Mouse (Mus musculus) right cerebral cortex, adult 18-20 months (tissue): ENCODE data around the gene Fmo6.

Experiments
- DNase-seq: peaks from one replicate; pipeline ENCODE4 v3.0.0; 2022; ENCODE audit warnings: mixed read lengths

The Fmo6 gene

DNA sequence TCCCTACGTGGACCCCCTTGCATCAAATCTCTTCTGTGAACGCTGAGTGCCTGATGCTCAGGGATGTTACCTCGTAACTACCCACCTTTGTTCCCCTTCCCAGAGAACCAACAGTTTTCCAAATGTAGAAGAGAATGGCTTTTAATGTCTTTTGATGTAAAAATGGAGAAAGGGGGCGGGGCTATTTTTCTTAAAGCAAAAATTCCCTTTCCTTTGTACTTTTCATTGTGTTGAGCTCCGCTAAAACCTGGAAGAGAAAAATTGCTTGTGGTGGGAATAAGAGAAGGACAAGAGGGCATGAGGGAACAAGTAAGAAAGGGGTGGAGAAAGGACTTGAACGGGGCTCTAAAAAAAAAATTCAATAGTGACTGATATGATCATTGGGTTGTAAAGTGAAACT lies at the start of gene Fmo6:
Fmo6 (minus strand) TSS at position 101 of the 400 bp plus-strand sequence.
- DNase-seq: no peak

- no peak for DNase-seq
Measured at GRCm38 (mm10) chr1:162986777-162987176, 49.5 kb upstream of the Fmo6 start.

GRCm38 (mm10) chr1:162986121-162986748 lies 48.9 kb upstream of the Fmo6 start:
- no peak for DNase-seq

GRCm38 (mm10) chr1:162984428-162984827 lies 47.1 kb upstream of the Fmo6 start, which contains the start of gene Fmo3:
Gene Fmo3, minus strand, starts transcription at chr1:162984528.
- no peak for DNase-seq

- no peak for DNase-seq
Measured at GRCm38 (mm10) chr1:162963556-162963955, 26.2 kb upstream of the Fmo6 start.

GRCm38 (mm10) chr1:162957422-162957821 lies 20.1 kb upstream of the Fmo6 start:
- no peak for DNase-seq

GRCm38 (mm10) chr1:162953079-162953478 lies 15.8 kb upstream of the Fmo6 start:
- DNase-seq: no peak

- no peak for DNase-seq
Measured at GRCm38 (mm10) chr1:162949763-162950162, 12.4 kb upstream of the Fmo6 start.

DNA sequence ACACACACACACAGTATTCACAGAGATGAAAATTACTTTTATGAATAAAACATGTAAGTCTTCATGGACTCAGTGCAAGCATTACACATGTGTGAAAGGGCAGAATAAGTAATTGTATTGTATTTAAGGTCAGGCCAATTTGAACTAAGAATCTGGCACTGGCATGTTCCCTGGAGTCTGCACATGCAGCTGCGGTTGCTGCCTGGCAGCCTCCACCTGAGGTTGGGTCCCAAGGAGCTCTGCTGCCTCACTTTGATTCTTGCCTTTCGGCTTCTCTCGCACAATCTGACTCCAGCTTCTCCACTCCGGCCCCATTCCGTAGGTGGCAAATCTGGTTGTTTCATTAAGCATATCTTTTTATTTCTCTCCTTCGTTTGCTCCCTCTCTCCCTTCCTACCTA lies 10.6 kb upstream of the Fmo6 start:
- no peak for DNase-seq

- DNase-seq: no peak
Measured at GRCm38 (mm10) chr1:162946837-162947558, 9.7 kb upstream of the Fmo6 start.

GRCm38 (mm10) chr1:162943700-162944099 lies 6.4 kb upstream of the Fmo6 start:
- DNase-seq: no peak

DNA sequence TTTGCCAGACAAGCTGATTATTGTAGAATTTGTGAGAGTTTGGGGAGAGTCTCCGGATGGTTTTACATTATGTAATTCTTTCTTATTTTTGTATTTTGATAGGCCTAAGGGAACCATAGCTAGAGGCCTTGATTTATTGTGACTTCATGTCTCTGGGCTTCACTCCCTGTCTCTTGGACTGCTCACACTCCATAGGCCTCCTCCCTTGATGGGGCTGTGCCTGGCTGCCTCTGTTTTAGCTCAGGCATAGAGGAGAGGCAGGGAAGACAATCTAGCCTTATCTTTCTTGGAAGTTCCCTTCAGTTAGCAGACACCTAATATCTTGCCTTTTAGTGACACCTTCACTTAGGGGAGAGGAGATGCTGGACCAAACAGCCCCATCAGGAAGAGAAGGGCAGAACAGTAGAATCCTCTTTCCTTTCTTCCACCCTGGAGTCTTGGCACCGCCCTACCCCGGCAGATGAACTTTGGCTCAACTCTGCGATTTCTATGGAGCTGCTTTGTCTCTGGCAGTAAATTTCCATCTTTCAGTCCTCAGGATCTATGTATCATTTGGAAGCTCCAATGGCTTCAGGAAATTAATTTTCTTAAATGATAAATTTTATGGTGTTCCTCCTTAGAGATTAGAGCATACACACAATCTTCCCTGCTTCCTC lies 1.5 kb upstream of the Fmo6 start:
- no peak for DNase-seq

DNA sequence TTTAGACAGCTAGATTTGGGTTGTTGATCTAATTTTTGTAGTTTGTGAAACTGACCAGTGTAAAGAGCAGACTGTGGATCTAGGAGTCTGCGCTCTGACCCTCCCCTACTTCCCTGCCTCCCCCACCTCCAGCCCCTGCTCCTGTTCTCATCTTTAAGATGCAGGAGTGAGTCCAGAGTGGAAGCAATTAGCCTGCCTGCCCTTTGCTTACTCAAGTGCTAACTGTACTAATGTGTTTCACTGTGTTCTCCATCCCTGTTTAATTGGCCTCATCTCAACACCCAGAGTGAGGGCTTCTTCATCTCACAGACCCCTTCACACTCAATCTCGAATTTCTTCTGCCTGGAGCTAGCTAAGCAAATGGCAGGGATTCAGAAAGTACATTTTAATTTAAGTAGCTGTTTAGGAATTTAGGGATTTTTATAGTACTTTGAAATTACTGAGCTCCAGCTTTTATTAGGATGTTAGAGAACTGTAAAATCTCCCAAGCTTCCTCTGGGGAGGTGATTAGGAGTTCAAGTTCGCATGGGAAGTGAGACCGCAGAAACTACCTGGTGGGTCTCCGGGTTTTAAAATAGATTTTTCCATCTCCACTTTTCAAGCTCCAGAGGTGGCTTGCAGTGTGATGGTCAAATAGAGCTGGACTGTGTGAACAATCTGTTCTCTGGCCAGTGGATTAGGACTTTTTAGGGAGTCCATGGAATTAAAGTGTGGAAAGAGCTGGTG lies 818 bp upstream of the Fmo6 start:
- DNase-seq: no peak

DNA sequence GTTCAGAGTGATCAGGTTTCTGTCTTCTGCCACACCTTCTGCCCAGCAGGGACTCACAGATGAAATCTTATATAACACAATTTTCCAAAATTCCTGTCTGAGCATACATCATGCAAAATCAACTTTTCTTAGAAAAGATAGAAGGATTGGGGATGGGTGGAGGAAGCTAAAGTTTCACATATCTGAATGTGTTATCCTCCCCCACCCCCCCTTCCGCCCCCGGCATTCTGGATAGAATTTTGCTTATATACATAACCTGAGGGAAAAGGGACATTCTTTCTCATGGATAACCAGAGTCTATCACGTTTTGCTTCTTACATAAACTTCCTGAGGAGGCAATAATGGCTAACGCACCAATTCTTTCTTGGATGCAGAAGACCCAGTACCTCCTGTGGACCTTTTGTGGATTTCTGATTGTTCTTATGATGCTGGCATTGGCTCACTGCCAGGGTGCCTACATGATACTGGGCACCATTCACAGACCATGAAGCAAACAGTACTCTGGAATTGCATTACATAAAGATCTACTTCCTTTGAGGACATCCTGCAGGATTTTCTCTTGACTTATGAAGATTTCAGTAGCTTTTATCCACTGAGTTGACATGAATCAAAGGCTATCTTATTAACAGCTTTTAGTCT lies 2.8 kb downstream of the Fmo6 start:
- DNase-seq: peak; percentile 4

DNA sequence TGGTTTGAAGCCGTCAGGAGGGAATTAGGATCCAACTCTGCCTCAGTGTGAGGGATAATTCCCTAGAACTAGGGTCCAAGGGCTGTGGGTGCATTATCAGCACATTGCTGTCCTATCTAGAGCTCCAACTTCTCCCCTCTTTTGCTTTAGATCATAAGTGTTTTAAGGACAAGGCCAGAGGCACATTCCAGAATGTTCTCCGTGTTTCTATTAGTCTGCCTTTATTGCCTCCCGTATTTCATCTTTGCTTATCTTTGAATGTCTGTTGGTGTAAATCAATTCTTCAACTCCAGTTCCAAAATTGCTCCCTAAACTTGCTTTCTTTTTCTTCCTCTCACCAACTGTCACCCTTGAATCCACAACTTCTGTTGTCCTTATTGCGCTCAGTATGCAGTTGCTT lies 4.9 kb downstream of the Fmo6 start:
- DNase-seq: no peak

GRCm38 (mm10) chr1:162931880-162932279 lies 5.4 kb downstream of the Fmo6 start:
- DNase-seq: no peak

DNA sequence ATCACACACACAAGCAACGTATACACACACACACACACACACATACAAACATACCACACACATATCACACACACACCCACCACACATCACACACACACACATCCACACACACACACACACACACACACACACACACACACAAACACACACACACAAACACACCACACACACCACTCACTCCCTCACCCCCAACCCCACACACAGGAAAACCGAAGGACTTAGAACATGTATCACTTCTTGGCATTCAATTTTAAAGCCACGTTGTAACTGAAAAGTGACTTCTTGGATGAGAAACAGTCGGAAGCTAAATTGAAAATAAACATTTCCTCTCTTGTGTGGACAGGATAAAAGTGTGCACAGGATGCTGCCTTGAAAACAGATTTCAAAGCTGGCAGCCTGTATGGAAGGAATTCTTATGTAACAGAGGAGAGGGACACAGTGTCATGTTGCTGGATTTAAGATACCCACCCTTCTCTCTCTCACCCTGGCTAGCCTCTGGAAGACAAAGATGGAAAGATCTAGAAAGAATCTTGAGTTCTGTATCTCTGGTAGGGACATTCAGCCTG lies 5.9 kb downstream of the Fmo6 start:
- DNase-seq: no peak

DNA sequence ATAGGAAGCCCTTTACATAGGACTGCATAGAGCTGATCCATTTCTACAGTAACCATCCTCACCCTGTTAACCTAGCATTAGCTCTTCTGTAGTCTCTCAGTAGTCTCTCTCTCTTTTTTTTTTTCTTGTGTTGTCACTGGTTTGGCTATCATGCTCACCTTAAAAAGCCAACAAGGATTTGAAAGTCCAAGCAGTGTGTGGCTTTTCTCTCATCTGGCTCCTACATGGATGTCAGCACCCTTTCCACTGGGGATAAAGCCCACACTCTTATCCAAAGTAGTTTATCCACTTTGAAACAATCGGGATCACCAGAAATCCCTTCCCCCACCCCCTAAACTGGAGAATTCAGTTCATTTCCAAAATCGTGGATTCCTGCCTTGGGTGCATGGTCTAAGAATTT lies 6.7 kb downstream of the Fmo6 start:
- DNase-seq: no peak

DNA sequence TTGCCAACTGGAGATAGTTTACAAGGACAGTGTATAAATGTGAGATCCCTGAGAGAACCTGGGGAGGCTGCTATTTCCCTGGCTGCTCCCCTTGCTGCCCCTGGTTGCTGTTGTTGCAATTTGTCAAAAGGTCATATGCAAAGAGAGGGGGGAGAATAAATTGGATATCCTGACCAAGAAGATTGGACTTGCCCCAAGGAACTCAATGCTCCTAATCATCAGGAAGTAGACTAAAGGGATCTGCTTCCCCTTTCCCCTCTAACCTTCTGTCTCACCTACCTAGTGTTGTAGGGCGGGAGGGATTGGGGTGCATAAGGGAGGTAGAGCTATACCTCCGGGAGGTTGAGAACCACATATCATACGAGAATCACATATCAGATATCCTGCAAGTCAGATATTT lies 8.2 kb downstream of the Fmo6 start:
- DNase-seq: no peak

GRCm38 (mm10) chr1:162925121-162925520 lies 12.2 kb downstream of the Fmo6 start:
- no peak for DNase-seq

DNA sequence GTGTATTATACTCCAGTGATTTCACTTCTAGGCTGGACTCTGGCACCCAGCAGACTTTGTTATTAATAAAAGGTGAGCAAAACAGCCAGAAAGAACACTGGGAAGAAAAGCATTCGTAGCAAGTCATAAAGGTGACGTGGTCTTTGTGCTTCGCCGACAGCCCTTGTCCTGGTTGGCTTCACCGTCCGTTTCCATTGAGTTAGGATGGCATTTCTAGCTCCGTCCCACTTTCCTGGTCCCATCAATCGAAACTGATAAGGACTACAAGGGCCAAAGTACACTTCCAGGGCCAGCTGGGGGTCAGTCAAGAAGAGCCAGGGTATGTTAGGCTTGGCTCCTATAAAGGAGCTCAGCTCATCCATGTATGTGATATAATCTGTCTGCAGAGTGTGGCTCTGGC lies 20.7 kb downstream of the Fmo6 start:
- no peak for DNase-seq

DNA sequence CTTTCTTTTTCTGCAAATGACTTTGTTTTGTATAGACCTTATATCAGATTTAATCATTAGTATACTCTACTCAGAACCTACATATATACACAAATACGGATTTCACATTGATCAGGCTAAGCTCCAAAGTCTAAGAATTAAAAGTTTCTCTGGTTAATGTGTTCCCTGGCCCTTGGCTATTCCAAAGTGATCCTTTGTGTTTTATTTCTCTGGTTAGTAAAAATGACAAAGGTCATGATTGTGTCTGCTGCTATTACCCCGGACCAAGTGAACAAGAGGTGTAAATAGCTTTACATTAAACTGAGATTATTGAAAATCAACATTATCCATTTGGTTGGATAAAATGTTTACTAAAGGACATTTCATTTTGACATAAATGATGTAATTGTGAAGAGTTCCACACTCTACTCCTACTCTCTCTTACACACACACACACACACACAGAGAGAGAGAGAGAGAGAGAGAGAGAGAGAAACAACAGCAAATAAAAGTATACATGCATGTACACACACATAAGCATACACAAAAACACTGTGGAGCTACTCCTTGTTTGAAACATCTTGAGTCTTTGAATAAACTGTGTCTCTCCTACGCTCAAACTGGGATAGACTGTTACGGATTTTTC lies 22.3 kb downstream of the Fmo6 start:
- DNase-seq: no peak
